Mouse (Mus musculus) mature B cell (primary cell): ENCODE data around the gene Tead1.

ENCODE experiments used
- in situ Hi-C: fragments of 300-500 bp; cut with MboI; formaldehyde crosslinking; loops from 2 replicates; pipeline ENCODE4 v1.14.3; 2019

Tead1 gene

DNA sequence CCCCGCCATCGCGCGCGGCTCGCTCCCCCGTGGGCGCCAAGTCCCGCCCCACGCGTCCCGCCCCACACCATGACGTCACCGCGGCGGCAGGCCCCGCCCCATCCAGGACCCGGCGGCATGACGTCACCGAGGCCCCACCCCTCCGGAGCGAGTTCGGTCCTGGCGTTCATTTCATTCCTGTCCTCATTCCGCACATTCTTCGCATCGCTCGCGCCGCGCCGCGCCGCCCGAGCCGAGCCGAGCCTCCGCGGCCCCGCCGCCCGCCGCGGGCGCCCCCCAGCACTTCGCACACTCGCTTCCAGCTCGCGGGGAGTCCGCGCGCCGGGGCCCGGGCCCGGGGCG lies at the start of gene Tead1:
TSS of gene Tead1 (plus strand) at position 148 of the 342 bp plus-strand sequence.
- in situ Hi-C loops, result no loop called here

DNA sequence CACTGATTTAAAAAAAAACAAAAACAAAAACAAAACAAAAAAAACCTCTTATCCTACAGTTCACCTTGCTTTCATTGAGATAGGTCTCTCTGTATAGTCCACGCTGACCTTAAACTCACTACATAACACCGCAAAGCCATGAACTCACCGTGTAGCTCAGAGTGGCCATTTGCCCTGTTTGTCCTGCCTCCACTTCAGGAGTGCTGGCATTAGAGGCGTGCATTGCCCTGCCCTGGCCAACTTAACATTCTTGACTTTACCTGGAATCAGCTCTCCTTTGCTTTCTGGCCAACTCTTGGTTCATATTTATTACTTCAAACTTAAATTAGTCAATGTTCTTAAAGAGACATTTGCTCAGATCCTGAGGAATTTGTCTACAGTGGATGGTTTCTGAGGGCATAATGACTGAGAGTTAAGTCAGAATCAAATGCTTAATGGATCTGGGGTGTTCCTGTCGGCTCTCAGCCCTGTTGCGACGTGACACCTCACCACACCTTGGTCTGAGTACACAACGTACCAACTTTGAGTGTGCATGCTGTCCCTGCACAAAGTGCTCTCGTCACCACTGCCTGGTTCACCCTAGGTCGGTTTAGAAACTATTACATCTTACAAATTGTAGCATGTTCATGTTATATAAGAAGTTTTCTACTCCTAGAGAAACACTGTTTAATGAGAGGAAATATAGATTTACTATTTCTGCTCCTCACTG lies 44.5 kb upstream of the Tead1 start:
- in situ Hi-C loops, result no loop called here

DNA sequence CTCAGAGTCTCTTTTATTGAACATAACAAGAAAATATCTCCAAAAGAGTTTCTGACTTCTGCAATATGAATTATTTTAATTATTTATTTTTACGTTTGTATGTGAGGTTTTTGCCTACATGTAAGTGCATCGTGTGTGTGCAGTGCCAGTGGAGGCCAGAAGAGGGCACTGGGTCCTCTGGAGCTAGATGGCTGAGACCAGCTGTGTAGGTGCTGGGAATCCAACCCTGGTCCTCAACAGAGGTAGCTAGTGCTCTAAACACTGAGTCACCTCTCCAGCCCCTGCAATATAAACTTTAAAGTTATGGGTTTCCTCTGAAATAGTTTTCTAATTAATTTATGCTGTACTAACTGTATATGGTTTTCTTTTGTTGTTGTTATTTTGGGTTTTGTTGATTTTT lies 43.2 kb upstream of the Tead1 start:
- in situ Hi-C loops, result no loop called here

DNA sequence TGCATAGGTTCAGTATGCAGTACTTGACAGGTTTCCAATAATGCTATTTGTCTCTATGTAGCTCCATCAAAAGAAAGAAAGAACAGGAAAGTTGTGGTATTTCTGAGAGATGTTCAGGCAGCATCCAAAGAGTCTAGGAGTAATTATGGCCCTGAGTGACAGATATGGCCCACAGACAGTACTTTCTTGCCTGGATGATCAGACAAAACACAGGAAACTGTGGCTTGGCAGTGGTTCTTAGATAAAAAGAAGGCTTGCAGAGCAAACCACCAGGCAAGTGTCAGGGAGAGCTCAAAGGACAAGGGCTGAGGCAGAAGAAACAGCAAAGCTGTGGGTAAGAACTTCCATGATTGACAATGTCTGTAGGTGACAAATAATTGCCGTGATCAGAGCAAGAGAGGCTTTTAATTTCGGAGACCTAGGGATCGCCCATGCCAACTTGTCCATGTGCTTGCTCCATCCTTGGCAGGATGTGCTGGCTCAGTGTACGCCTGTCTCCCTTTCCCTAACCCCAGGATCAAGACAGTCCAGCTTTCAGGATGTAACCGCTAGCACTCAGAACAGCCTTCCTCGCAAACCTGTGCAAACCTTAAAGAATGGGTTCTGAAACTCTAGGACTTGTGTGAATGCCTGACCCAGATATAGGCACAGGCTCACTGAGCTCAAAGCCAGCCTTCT lies 35.1 kb upstream of the Tead1 start:
- in situ Hi-C loops, result no loop called here

DNA sequence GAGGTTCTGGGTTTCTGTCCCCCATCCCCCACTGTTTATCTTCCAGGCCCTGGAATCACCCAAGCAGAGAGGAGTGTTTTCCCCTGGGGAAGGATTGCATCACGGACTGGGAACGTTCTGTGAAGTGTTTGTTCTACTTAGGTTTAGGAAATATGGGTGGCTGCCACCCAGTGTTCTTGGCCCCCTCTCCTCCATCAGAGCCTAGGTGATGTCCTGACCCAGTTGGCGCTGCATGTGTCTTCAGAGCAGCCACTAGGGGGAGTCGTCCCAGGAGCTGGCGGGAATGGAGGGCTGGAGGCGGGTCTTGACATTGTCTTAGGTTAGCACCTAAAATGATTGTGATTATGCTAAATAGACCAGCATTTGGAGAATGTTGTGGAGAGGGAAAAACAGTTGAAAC lies 34.4 kb upstream of the Tead1 start:
- in situ Hi-C loops, result no loop called here

DNA sequence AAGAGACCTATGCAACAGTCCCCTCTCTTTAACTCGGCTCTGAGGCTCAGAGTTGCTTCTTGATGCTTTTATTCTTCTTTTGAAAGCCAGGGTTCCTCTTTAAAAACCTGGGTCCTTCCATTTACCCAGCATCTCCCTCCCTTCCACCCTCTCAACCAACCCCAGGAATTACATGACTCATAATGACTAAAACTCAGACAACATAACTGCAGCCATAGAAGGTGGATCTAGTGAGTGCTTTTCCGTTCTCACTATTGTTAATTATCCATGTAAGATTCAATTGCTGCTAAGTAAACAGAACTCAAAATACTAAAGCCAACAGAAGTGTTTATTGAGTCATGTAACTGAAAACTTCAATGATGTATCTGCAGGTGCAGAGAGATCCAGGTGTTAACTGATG lies 33.4 kb upstream of the Tead1 start:
- in situ Hi-C loops, result no loop called here

DNA sequence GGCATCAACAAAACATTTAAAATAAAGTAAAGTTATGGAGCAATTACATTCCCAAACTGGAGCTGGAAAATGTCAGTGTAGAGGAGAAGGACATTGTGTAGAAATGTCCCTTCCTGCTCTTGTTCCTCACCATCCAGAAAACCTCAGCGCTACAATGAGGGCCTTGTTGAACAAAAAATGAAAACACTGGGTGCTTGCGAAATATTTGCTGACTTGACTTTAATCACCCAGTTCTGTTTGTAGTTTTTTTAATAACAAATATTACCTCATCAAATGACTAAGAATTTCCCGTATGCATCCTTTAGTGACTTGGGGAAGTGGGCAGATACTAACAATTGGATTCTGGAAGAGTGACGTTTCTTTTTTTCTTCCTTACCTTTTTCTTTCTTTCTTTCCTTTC lies 31.7 kb upstream of the Tead1 start:
- in situ Hi-C loops, result no loop called here

DNA sequence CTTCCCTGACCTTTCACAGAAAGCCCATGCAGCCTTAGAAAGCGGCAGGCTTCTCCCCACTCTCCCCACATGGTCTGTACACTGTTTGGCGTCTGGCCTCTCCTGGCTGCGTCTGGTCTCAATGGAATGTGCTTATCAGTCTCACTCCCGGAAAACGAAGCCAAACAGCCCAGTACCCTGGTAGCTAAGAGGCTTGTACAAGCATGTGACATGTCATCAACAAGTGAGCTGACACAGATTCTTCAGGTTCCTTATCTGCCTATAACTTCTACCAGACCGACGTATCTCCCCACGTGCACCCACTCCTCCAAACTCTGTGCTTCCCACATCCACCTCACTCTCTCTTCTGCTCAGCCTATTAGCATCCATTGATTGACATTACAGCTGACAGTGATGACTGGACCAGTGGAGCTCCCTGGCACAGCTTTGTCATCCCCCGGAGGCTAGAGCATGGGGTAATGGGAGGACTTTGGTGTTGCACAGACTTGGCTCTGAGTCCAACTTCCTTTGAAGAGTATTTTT lies 22.9 kb upstream of the Tead1 start:
- in situ Hi-C loops, result no loop called here

DNA sequence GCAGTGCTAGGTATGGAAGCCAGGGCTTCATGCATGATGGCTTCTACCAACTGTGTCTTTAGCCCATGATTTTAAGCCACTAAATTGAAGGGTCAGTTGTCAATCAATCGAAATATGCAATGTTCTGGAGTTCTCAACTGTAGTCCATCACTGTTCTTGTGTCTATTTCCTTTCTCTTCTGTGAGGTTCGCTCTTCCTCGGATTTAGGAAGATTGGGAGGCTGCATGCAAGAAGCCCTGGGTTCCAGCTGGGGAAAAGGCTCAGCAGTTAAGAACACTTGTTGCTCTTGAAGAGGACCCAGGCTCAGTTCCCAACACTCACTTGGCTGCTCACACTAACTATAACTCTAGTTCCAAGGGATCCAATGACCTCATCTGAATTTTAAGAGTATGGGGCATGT lies 20.2 kb upstream of the Tead1 start:
- in situ Hi-C loops, result no loop called here

DNA sequence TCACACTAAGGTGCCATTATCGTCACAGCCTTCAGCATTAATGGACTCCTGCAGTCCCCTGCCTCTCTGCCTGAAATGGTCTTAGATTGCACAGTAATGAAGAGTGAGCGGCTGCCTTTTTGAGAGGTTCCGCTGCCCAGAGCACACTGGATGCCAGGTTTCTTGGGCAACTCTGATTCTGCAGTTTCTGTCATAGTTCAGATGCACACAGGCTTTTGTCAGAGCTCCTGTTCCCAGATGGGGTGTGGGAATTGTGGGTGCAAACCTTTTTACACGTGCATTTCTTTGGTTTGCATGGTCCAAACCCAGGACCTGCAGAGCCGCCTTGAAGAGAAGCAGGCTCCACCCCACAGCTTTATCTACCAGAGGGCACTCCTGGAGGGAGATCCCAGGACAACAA lies 19.3 kb upstream of the Tead1 start:
- in situ Hi-C loops, result no loop called here

DNA sequence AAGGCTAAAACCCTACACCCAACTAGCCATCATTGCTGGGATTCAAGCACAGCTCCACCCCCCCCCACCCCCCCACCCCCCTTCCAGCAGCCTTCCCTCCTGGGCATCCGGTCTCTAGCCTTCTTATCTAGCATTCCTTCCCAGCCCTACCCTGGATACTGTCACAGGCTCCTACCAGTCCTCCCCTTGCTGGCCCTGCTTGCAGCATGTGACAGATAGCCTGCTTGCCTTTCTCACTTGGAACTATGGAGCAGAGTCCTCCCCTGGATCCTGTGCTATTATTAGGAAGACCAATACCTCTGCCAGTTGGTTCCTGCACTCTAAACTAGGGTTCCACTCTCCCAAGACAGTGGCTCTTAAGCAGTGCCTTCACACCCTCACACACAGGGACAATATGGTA lies 18.8 kb upstream of the Tead1 start:
- in situ Hi-C loops, result no loop called here

DNA sequence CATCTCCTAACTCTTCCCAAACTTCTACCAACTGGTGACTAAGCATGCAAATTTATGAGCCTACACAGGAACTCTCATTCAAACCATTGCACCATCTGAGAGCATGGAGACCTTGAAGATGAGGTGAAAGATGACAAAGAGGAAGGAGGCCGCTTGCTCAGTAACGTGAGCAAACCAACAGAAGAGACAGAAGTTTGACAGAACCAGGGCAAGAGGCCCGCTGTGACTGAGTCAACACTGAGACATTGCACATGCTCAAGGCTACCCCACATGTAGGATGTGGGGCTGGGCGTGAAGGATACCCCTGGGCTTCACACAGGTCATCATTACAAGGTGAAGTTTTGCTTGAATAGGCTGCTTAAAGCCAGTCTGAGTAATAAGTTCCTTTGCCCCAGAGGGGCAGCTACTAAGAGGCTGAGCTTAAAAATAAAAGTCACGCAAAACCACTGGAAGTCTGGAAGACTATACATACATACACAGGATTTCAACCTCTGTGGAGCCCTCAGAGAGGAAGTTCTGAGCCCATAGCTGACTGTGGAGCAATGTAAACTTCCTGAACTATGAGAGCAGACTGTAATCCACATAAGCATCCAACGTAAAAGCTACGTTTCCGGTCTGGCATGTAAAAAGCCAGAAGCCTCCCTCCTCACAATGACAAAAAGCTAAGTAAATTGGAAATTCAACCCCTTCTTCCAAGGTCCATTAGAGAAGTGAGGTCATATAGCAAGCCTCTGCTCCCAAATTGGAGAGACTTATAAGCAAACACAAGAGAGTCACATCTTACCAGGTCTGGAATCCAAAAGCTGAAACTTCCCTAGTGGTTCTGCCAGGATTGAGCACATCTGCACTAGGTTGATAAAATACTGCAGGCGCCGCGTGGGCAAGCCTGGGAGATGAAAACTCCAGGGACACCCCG lies 16.5 kb upstream of the Tead1 start:
- in situ Hi-C loops, result no loop called here

DNA sequence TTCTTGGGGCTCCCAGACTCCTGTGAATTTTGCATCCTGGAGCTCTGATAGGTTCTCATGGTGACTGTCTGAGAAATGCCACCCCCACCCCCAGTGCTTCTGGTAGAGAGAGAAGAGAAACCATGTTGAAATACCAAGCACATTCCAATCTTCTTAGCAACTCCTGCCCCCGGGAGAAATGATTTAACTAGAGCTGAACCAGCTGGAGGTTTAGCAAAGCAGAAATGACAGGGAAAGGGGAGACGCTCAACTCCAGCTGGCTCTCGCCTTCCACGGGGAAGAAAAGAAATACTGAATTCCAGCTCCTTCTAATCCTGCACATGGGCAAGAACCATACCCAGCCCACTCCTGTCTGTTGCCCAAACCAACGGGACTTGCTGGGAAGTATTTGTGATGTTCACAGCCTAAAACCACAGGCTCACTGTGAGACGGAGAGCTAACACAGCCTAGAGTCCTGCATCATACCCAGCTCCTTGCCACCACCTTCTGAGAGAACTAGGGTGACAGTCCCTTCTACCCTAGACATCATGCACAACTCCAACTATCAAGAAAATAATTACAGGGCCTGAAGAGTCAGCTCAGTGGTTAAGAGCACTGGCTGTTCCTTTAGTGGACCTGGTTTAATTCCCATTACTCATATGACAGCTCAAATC lies 15.7 kb upstream of the Tead1 start:
- in situ Hi-C loops, result no loop called here

DNA sequence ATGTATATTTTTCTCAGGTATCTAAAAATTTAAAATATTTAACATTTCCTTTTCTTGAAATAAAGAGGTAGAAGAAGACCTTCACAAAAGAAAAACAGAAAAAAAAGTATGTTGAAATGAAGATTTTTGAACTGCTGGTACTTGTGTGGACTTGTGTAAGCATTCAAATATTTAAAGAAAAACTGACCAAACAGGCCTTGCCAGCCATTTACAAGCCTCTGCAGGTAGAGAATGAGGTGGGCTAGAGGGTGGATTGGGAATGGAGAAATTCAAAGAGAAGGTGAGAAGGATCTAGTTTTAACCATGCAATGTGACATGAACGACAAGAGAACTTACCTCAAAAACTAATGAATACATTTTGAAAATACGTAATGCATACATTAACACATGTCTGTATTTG lies 9.1 kb upstream of the Tead1 start:
- in situ Hi-C loops, result no loop called here

DNA sequence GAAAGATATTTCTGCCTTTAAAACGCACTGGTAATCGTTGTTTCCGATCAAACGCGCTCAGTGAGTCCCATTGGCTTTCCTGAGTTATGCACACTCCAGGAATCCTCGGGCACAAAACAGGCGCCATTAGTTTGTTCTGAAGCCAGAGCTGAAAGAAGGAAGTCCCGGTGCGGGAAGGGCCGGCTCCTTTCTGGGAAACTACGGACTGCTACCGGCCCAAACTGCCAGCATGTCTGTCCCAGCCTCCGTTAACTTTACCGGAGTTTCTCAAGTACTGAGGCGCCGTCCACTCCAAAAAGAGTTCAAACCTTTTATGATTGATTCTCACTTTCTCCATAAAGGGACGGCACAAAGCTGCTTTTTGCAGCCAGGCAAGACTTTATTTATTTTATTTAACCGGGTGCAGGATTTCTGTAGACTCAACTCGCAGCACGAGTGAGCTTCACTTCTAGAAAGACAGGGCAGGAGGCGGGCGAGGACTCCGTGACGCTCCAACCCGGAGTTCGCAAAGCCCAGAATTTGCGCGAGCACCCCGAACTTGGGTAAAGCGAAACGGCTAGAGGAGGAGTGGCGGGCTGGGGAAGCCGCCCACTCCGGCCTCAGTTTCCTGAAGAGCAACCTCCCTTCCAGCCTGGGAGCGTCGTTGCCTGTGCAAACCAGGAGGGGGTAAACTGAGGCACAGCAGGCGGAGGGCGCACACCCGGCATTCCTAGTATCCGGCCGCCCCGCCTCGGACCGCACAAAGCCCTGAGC lies 524 bp upstream of the Tead1 start:
- in situ Hi-C loops, result no loop called here

DNA sequence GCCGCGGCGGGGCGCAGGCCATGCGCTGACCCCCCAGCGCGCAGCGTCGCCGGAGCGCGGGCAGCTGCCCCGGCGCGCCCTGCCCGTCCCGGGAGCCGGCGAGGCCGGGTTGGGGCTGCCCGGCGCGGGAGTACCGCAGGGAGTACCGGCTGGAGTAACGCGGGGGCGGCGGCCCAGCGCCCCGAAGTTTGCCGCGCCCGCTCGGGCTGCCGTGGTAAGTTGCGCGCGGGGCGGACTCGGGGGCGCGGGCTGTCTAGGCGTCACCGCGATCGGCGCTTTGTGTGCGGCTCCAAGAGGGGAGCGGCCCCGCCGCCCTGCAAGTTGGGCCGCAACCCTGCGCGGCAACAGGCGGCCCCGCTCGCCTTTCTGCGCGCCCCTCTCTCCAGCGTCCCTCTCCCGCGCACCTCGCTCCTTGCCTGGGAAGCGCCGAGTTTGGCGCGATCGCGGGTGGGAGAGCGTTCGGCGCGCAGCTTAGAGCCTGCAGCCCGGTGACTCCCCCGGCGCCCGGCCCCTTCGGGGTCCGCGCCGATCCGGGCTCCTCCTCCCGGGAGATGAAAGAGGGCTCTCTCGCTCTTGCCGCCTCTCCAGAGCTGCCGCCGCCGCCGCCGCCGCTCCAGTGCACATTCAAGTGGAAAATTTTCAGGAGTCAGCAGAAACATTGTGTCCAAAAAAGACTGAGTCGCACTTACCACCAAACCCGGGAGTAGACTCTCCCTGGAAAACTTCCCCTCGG lies 561 bp downstream of the Tead1 start:
- in situ Hi-C loops, result no loop called here

DNA sequence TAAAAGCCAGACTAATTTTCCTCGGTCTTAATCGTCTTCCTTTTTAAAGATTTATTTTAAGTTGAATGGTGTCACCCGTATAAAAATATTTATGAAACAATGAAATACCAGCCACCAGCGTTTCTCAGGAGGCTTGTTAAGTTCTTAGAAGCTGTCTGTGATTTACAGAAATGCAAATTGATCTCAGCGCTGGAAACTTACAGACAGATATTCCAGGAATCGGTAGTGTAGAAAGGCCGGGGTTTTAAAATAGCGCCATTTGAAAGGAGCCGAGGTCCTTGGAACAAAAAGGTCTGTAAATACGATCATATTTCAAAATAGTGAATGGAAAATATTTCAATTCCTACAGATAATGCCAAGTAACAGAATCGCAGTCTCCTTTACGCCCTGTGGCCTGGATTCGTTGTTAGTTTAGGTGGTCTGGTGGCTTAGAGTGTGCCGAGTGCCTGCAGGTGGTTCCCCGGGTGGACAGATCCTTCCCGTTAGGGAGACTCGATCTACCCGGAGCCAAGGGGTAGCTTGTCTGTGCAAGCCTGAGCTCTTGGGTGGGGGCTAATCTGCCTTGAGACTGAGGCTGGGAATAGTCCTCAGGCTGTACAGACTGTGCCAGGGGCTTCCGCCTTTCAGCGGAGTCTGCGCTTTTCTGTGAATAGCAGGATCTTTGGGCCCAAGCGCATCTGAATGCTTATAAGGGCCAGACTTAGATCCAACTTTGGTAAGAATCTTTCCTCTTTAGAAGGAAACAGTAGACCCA lies 1.6 kb downstream of the Tead1 start:
- in situ Hi-C loops, result no loop called here

DNA sequence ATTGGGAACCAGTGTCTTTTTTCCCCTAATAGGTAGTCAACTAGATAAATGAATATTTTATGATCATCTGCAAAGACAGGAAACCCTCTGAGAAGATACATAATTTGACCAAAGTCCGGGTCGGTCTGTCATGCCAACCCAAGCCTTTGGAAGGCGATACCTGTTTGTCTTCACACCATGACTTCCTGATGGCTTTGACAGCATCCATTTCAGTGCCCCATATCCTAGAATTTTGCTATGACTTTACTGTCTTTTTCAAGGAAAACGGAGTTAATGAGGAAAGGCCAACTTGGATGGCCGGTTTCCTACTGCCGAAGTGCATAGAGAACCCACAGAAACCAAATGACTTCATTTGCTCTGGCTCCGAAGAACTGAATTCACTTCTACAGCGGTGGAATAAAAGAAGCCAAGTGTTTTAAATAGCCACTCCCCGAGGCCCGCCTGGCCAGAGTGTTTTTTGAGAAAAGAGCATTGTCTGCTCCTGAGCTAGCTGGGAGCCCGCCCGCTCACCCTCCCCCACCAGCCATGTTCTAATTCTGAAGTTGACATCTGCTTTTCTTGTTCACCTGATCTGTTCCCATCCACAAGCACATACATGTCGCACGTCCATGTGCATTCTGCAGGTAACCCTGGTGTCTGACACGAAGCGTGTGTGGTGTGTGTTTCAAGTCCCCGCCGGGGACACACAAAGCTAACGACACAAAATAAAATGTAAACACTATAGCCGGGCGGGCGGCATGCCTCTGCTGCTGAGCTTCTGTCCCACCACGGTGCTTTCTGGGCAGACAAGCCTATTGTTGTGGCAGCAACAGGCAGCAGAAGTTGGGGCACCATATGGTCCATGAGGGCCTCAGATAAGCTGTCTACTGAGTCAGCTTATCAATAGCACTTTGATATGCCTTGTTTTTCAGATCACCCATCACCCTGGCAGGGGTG lies 5.8 kb downstream of the Tead1 start:
- in situ Hi-C loops, result no loop called here

DNA sequence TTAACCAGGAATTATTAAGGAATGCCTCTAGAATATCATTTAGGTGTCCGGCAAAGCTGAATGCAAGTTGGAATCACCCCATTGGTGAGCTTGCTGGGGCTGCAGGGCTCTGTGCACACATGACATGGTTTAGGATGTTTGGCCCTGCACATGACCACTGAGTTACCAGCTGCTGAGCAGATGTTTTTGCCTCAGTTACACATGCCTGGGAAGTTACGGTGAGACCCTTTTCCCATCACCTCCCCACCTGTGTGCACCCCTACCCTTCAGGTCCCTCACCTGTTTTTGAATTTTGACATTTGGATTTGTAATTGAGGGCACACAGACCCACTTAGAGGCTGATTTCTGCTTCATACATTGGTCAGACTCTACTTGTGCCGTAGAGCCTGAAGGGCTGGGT lies 6.9 kb downstream of the Tead1 start:
- in situ Hi-C loops, result no loop called here
